Mouse (Mus musculus) mature B cell (primary cell): ENCODE data around the gene Pigc.

Experiments used
- in situ Hi-C: fragments of 300-500 bp; cut with MboI; formaldehyde crosslinking; loops from 2 replicates; pipeline ENCODE4 v1.14.3; 2019

Pigc gene

GRCm38 (mm10) chr1:161976255-161977182, 7.5 kb downstream of the Pigc start:
- in situ Hi-C loops: no loop called here

- in situ Hi-C loops: no loop called here
These were observed 8.3 kb downstream of the Pigc start for GRCm38 (mm10) chr1:161977331-161977730.

GRCm38 (mm10) chr1:161978173-161978700, 9.3 kb downstream of the Pigc start:
- in situ Hi-C loops: no loop called here

- in situ Hi-C loops: no loop called here
These were observed 10.6 kb downstream of the Pigc start, which contains the start of gene 4930558K02Rik for GRCm38 (mm10) chr1:161979536-161979935. Gene 4930558K02Rik, minus strand, starts transcription at chr1:161979636.

GRCm38 (mm10) chr1:161980046-161980445, 11.1 kb downstream of the Pigc start:
- in situ Hi-C loops: no loop called here

GRCm38 (mm10) chr1:161980626-161981298, 11.8 kb downstream of the Pigc start:
- in situ Hi-C loops: no loop called here

- in situ Hi-C loops: no loop called here
These were observed 14.5 kb downstream of the Pigc start for GRCm38 (mm10) chr1:161983451-161983850.

- in situ Hi-C loops: no loop called here
These were observed 15.1 kb downstream of the Pigc start for GRCm38 (mm10) chr1:161983979-161984566.

GRCm38 (mm10) chr1:161990684-161991578, 21.9 kb downstream of the Pigc start:
- in situ Hi-C loops: no loop called here

GRCm38 (mm10) chr1:161991846-161992245, 22.9 kb downstream of the Pigc start:
- in situ Hi-C loops: no loop called here

GRCm38 (mm10) chr1:161992389-161992788, 23.4 kb downstream of the Pigc start:
- in situ Hi-C loops: no loop called here

- in situ Hi-C loops: no loop called here
These were observed 29.8 kb downstream of the Pigc start for GRCm38 (mm10) chr1:161998781-161999180.

- in situ Hi-C loops: no loop called here
These were observed 30.4 kb downstream of the Pigc start for GRCm38 (mm10) chr1:161999338-161999737.

- in situ Hi-C loops: loop anchor here (25.0 kb wide), 1 partner anchor 312 kb away; no protein-coding TSS in a partner anchor
These were observed 30.9 kb downstream of the Pigc start for GRCm38 (mm10) chr1:161999882-162000371.

- in situ Hi-C loops: loop anchor here (25.0 kb wide), 1 partner anchor 311 kb away; no protein-coding TSS in a partner anchor
These were observed 32.3 kb downstream of the Pigc start for GRCm38 (mm10) chr1:162001328-162001727.

- in situ Hi-C loops: loop anchor here (25.0 kb wide), 1 partner anchor 308 kb away; no protein-coding TSS in a partner anchor
These were observed 34.9 kb downstream of the Pigc start for GRCm38 (mm10) chr1:162003729-162004517.

GRCm38 (mm10) chr1:162004518-162004780, 35.5 kb downstream of the Pigc start:
- in situ Hi-C loops: loop anchor here (25.0 kb wide), 1 partner anchor 308 kb away; no protein-coding TSS in a partner anchor

GRCm38 (mm10) chr1:162004821-162005770, 36.1 kb downstream of the Pigc start:
- in situ Hi-C loops: loop anchor here (25.0 kb wide), 1 partner anchor 307 kb away; no protein-coding TSS in a partner anchor

- in situ Hi-C loops: loop anchor here (25.0 kb wide), 1 partner anchor 306 kb away; no protein-coding TSS in a partner anchor
These were observed 37.1 kb downstream of the Pigc start for GRCm38 (mm10) chr1:162006109-162006508.
